Mouse (Mus musculus) CD8-positive naive resting alpha-beta T cell, adult 2 months (primary cell): ENCODE measurements around the gene Bcas3.

Experiments used
- DNase-seq, 2 experiments: peaks; one replicate each; pipeline ENCODE4 v3.0.0; 2022; ENCODE audit warnings: low read depth in 2 of 2, low spot score in 2 of 2

Bcas3 gene

GRCm38 (mm10) chr11:85776861-85777360 lies 423.9 kb downstream of the Bcas3 start:
- no peak for DNase-seq

DNA sequence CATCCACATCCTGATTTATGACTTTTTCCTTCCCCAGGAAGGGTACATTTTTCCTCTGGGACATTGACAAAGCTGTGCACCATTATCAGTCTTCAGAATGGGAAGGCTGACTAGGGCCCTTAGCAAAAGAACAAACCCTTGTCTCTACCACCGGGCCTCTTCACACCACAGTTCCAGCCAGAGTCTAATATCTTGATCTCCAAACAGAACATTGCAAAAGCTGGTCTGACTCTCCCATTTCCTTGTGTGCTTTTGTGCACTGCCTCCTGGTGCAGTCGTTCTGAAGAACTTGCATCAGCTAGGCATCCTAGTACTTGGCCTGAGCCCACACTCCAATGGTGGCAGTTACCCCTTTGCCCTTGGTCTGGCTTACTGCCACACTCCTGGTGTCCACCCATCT lies 425.0 kb downstream of the Bcas3 start:
- DNase-seq = no peak

DNA sequence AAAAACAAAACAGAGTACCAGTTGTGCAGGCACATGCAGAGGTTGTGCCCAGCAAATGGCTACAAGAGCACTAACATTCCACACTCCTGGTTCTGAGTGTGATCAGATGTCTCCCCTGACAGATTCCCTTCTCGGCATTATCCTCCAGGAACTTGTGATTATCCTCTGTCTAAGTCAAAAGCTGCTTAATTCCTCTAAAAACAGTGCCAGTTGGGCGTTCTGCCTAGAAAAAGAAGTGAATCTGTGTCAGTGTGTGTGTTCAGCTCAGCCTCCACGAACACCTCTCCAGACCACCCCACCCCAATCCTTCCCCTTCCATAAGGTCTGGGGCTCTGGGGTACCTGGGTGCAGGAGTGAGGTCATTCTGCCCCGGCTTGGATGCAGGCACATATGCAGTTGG lies 427.3 kb downstream of the Bcas3 start:
- no peak for DNase-seq

- DNase-seq = no peak
Observed at GRCm38 (mm10) chr11:85786113-85786718, 433.2 kb downstream of the Bcas3 start.

GRCm38 (mm10) chr11:85789750-85790149 lies 436.8 kb downstream of the Bcas3 start:
- no peak for DNase-seq

GRCm38 (mm10) chr11:85790267-85790666 lies 437.3 kb downstream of the Bcas3 start:
- DNase-seq = no peak

- DNase-seq = no peak
Observed at GRCm38 (mm10) chr11:85791212-85791611, 438.2 kb downstream of the Bcas3 start.

- no peak for DNase-seq
Observed at GRCm38 (mm10) chr11:85792534-85793215, 439.7 kb downstream of the Bcas3 start.

GRCm38 (mm10) chr11:85799456-85799855 lies 446.5 kb downstream of the Bcas3 start:
- DNase-seq = no peak

GRCm38 (mm10) chr11:85799856-85800255 lies 446.9 kb downstream of the Bcas3 start:
- no peak for DNase-seq

DNA sequence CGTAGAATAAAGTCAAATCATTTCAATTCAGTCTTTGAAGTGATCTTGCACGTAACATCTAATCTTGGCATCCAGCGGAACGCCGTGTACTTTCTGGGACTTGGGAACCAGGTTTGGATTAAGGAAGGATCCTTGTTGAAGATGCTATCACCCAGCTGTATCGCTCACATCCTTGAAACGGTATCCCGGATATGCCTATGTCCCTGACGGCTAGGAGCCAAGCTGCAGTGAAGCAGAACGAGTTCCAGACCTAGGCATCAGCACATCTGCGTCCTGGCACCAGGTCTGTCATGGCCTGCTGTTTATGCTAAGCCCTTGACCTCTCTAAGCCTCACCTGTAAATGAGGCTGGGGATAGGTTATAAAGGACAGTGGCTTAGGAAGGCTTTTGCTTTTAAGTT lies 447.4 kb downstream of the Bcas3 start:
- DNase-seq = no peak

DNA sequence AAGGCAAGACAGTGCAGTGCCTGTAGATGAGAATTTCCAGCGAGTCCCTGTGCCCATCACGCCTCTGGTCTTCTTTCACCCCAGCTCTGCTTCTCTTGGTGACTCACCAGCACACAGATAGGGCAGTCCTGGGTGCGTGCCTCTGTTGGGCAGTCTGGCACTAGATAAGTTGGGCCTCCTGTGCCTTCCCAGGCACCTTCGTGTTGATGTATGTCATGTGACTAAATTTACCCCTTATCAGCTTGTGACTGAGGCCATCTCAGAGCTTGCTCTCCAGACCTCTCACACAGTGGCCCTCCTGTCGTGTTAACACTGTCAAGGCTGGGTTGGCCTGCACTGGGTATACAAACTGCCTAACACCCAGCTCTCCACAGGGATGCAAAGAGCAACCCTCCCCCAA lies 451.1 kb downstream of the Bcas3 start:
- DNase-seq = no peak

DNA sequence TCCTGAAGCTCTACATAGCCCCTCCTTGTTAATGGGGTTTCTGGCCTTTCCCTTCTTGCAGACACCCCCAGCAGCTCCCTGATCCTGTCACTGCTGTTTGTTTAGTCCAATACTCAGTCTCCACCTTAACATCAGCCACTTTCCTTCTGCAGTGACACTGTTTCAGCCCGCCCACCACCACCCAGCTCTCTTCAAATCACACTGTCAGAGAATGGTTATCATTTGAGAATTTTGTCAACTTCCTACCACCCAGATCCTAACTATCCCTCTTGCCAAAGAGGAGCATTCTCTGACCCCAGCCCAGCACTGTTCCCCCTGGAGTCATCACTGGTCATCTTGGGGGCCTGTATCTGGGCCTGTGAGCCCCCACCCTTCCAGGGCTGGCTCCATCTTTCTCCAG lies 452.8 kb downstream of the Bcas3 start:
- no peak for DNase-seq

GRCm38 (mm10) chr11:85807353-85807752 lies 454.4 kb downstream of the Bcas3 start:
- no peak for DNase-seq

GRCm38 (mm10) chr11:85811229-85811628 lies 458.3 kb downstream of the Bcas3 start:
- no peak for DNase-seq

GRCm38 (mm10) chr11:85811676-85812075 lies 458.7 kb downstream of the Bcas3 start:
- DNase-seq = no peak

GRCm38 (mm10) chr11:85812201-85812966 lies 459.4 kb downstream of the Bcas3 start:
- no peak for DNase-seq

GRCm38 (mm10) chr11:85814678-85815077 lies 461.7 kb downstream of the Bcas3 start:
- DNase-seq = no peak

DNA sequence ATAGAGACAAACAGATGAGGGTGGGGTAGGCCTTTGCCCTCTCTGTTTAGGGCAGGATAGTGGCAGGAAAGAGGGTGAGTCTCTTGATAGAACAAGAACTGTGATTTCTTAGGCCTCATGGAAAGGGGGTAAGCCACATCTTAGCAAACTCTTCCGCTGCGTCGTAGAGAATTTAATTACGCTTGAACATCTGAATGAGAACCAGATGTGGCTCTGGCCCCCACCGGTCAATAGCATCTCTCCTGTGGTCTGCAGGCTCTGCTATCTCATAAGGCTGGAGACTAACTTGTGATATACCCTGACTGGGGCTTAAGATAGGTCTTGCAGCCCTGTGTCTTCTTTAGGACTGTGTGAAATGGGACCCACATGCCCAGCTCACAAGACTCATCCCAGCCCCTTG lies 463.5 kb downstream of the Bcas3 start:
- DNase-seq = no peak

DNA sequence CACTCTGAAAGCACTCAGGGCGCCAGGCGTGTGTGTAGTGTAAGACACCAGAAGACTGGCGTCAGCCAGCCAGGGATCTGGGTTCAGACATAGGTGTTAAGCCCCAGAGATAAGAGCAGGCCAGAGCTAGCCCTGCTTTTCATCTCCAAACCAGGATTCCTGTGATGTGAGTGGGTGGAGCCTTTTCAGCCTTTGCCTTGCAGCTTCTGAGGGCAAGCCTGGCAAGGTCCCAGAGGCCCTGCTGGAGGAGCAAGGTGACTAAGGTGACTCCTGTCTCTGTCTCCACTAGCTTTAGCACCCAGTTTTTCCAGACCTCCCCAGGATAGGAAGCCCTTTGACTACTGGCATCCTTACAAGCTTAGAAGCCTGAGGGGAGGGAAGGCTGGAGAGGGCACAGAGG lies 465.4 kb downstream of the Bcas3 start:
- no peak for DNase-seq

DNA sequence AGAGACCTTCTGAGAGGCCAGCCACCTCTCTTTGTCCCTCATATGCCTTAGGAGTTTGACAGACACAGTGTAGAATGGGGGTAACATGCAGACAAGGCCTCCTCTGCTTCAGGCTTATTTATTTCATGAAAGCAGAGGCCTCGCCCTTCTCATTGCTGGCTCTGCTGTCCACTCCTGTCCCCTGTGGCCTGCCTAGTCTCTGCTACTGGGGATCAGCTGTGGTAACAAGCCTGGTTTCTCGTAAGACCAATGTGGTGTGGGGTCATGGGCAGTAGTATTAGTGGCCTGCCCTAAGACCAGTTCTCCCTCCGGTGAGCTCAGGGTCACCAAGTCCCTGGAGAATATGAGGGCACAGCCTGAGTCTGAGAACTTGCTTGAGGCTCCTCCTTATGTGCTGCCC lies 468.0 kb downstream of the Bcas3 start:
- DNase-seq = no peak

GRCm38 (mm10) chr11:85821659-85822058 lies 468.7 kb downstream of the Bcas3 start:
- DNase-seq = no peak
